8 mouse cellular contexts compared by ENCODE assay signal in genomic region chr7:37770400-37771050, GRCm38 (mm10). TPM values are rescaled to one million over a fixed set of nuclear protein-coding genes. Genes with fewer than 3 reads are reported as not detected.
DNase-seq lines count a peak whose midpoint lies in the region; ATAC-seq and TF ChIP-seq lines count a peak whose summit lies in the region.

No protein-coding gene starts in this region.

- no peaks in the 10 kb centered on the region for H3K36me3 ChIP-seq in ES-E14 (ENCODE audit: control insufficient read depth, insufficient read depth, low read length, poor library complexity, severe bottlenecking)
- H3K36me3 ChIP-seq in lung, embryonic 16.5 days (ENCODE audit: control insufficient read depth, insufficient read depth, low read length), result no peaks in the 10 kb centered on the region

- no peaks in the 10 kb centered on the region for H3K9me3 ChIP-seq in ES-E14 (ENCODE audit: control insufficient read depth, insufficient read depth, low read depth, low read length)
- H3K9me3 ChIP-seq in lung, embryonic 16.5 days (ENCODE audit: control insufficient read depth, low read length), result no peaks in the 10 kb centered on the region

- DNase-seq in ES-E14 (ENCODE audit: low read depth, low spot score), result peak; percentile 48
- peak; percentile 83 for DNase-seq in cerebellum, adult 8-10 months
- peak; percentile 82 for DNase-seq in forelimb bud, embryonic 11.5 days (ENCODE audit: low read depth, low spot score)
- DNase-seq in heart, postnatal 36 days, result peak; percentile 68
- peak; percentile 75 for DNase-seq in layer of hippocampus, adult 9-11 months
- peak; percentile 57 for DNase-seq in retina, adult 2 months (ENCODE audit: low read depth, low spot score)
- DNase-seq in urinary bladder, postnatal 36 days (ENCODE audit: low spot score in 2 of 2), result peak; percentile 65 to 69

- in situ Hi-C loops in ES-E14 (cut with MboI; ENCODE audit: low sequenced_read_pairs in 2 of 2, unreplicated experiment in 2 of 2), result loop anchor here (25.0 kb wide), 1 partner anchor 1083 kb away; the partner anchor contains the start of gene Tshz3 (in 2 of the 2)

- under 1% methylated on average over 57 of the region's 57 CpGs for WGBS in lung, embryonic 16.5 days

- H3K27ac ChIP-seq in ES-E14 (ENCODE audit: insufficient read depth, low read depth, low read length, poor library complexity, severe bottlenecking), result no peak overlapping the region
- H3K27ac ChIP-seq in lung, embryonic 16.5 days (ENCODE audit: low read length), result peak overlapping the region; percentile 55

- H3K4me1 ChIP-seq in ES-E14 (ENCODE audit: control insufficient read depth in 2 of 2, insufficient read depth in 2 of 2, low read length in 2 of 2, poor library complexity in 1 of 2), result peaks cover 0 to 4% of the 10 kb centered on the region in 2 experiments; a peak in 1 of 4 replicates
- peaks cover 26% of the 10 kb centered on the region for H3K4me1 ChIP-seq in lung, embryonic 16.5 days (replicated peaks; ENCODE audit: control insufficient read depth, insufficient read depth, low read length)

- H3K9ac ChIP-seq in ES-E14 (ENCODE audit: insufficient read depth, low read depth, low read length, poor library complexity, severe bottlenecking), result no peak overlapping the region
- peak overlapping the region; percentile 65 for H3K9ac ChIP-seq in lung, embryonic 16.5 days (ENCODE audit: low read length)

- intact Hi-C loops in heart, postnatal 36 days (cut with DNase I), result loop anchor here (10.0 kb wide), 2 partner anchors 164 to 294 kb away; no protein-coding TSS in a partner anchor

- peak; percentile 86 for ATAC-seq in lung, embryonic 16.5 days (ENCODE audit: low read depth)

- peaks cover 61% of the 10 kb centered on the region for H3K27me3 ChIP-seq in lung, embryonic 16.5 days (ENCODE audit: control insufficient read depth, insufficient read depth, low read depth, low read length)

- peak overlapping the region; percentile 99 for H3K4me2 ChIP-seq in lung, embryonic 16.5 days (ENCODE audit: low read depth, low read length)

- H3K4me3 ChIP-seq in ES-E14 (ENCODE audit: insufficient read depth in 1 of 2, low read depth in 1 of 2, low read length in 2 of 2, poor library complexity in 1 of 2, severe bottlenecking in 1 of 2), result peak overlapping the region; percentile 55
- H3K4me3 ChIP-seq in lung, embryonic 16.5 days (ENCODE audit: low read length), result peak overlapping the region; percentile 59

TF ChIP-seq in ES-E14, 5 proteins besides CTCF, POLR2A, EP300 and RAD21:
- TF ChIP-seq CHD2 (IDR thresholded peaks at IDR 0.05; ENCODE audit: low read depth, low read length) (no peak), ZC3H11A (IDR thresholded peaks at IDR 0.05; ENCODE audit: borderline replicate concordance, low read depth, low read length) (no peak), ZNF384 (IDR thresholded peaks at IDR 0.05; ENCODE audit: low read depth, low read length) (no peak), MAFK (IDR thresholded peaks at IDR 0.05; ENCODE audit: insufficient read depth, low read depth, low read length) (no peak), HCFC1 (IDR thresholded peaks at IDR 0.05; ENCODE audit: borderline replicate concordance, insufficient read depth, low read length) (no peak)
TF ChIP-seq in ES-E14: peak in this region for 0.

RNA-seq across cellular contexts. Expression of gene Zfp536, which starts 2.9 kb away (rescaled TPM):
- total RNA-seq in ES-E14 (2012; rRNA removed), result 2.2 and 4.7 TPM in 2 replicates
- total RNA-seq in heart, postnatal 36 days (2021), result 1 to 10 TPM; 5.7 to 8.2 TPM
- polyA plus RNA-seq in lung, embryonic 16.5 days (2015; fragmentation: Nextera tagmentation; extraction: Ambion mirVana), result 11.0 and 11.4 TPM in 2 replicates
